Mouse (Mus musculus) liver, embryonic 14.5 days (tissue): Measurements from ENCODE around the gene Aoc1. TPM values are rescaled to one million over a fixed set of nuclear protein-coding genes. Genes with fewer than 3 reads are reported as not detected.

Experiments
- ATAC-seq: fragments of 200-750 bp; cut with Nextera tagmentation; 2 replicates; pipeline ENCODE4 v1.8.0; 2017; ENCODE audit warnings: moderate number of reproducible peaks, mild to moderate bottlenecking, moderate library complexity; ENCODE audit not compliant: insufficient read depth
- DNase-seq, 3 experiments: peaks; one replicate each; pipeline ENCODE4 v3.0.0-alpha.2; 2012 to 2013; ENCODE audit warnings: low read depth in 3 of 3, low spot score in 3 of 3
- H3K27ac ChIP-seq: fragments of 300-500 bp; sonication (generic); 2 replicates; pipeline ENCODE4 v1.5.1; 2014; ENCODE audit warnings: moderate library complexity, mild to moderate bottlenecking, control low read depth, inconsistent platforms
- H3K27me3 ChIP-seq: fragments of 300-500 bp; sonication (generic); 2 replicates; pipeline ENCODE4 v1.6.1; 2014; ENCODE audit warnings: mild to moderate bottlenecking, low read length, moderate library complexity; ENCODE audit not compliant: control insufficient read depth, insufficient read depth
- H3K36me3 ChIP-seq: fragments of 300-500 bp; sonication (generic); replicated peaks from 2 replicates; pipeline ENCODE4 v1.6.1; 2014; ENCODE audit warnings: low read depth; ENCODE audit not compliant: control insufficient read depth, insufficient read depth
- H3K4me1 ChIP-seq, 2 experiments: fragments of 200-500 bp in 1 of 2; fragments of 300-500 bp in 1 of 2; sonication (generic) in 1 of 2; replicated peaks; 2 replicates each; pipeline ENCODE4 v1.6.1; 2012 to 2014; ENCODE audit warnings: antibody characterized with exemption in 1 of 2, inconsistent platforms in 1 of 2, low read length in 1 of 2; ENCODE audit not compliant: control insufficient read depth in 2 of 2, insufficient read depth in 2 of 2
- H3K4me2 ChIP-seq: fragments of 300-500 bp; sonication (generic); 2 replicates; pipeline ENCODE4 v1.6.1; 2014; ENCODE audit warnings: low read depth, mild to moderate bottlenecking, control low read depth, moderate library complexity
- H3K4me3 ChIP-seq, 2 experiments: fragments of 200-500 bp in 1 of 2; fragments of 300-500 bp in 1 of 2; sonication (generic) in 1 of 2; 2 replicates each; pipeline ENCODE4 v1.5.1; 2012 to 2014; ENCODE audit warnings: low read depth in 2 of 2, low read length in 2 of 2, mild to moderate bottlenecking in 2 of 2, control low read depth in 1 of 2, inconsistent platforms in 1 of 2, moderate library complexity in 1 of 2; ENCODE audit not compliant: insufficient read depth in 1 of 2
- H3K9ac ChIP-seq: fragments of 300-500 bp; sonication (generic); replicated peaks from 2 replicates; pipeline ENCODE4 v1.6.1; 2014; ENCODE audit warnings: mild to moderate bottlenecking, control low read depth, moderate library complexity
- H3K9me3 ChIP-seq: fragments of 300-500 bp; sonication (generic); 2 replicates; pipeline ENCODE4 v1.6.1; 2016; ENCODE audit warnings: low read length, mixed read lengths; ENCODE audit not compliant: control insufficient read depth
- CTCF ChIP-seq: IDR thresholded peaks from 2 replicates; pipeline ENCODE4 v1.5.1; 2016; ENCODE audit warnings: antibody characterized with exemption, low read depth, control low read depth
- EP300 ChIP-seq: IDR thresholded peaks from 2 replicates; pipeline ENCODE4 v1.6.1; 2016; ENCODE audit warnings: antibody characterized with exemption, low read depth
- WGBS: fragments of 180-500 bp; shearing (Covaris S2); extraction: QIAGEN DNeasy Blood & Tissue Kit; methylation state at CpG from one replicate; pipeline ENCODE4 v1.1.7; 2014; ENCODE audit not compliant: insufficient replicate concordance; 5-methylcytosine and 5-hydroxymethylcytosine counted together
- polyA plus RNA-seq, 2 experiments: library from polyadenylated mRNA; depleted of rRNA in 1 of 2; stranded (reverse) in 1 of 2; unstranded in 1 of 2; fragments of >200 nt; fragmentation: Nextera tagmentation in 1 of 2; extraction: Ambion mirVana in 1 of 2; gene quantifications; 2 replicates each; pipeline versions ENCODE4 v1.2.1 to v1.2.3; 2012 to 2014

The Aoc1 gene
- polyA plus RNA-seq, 2 experiments = not detected

DNA sequence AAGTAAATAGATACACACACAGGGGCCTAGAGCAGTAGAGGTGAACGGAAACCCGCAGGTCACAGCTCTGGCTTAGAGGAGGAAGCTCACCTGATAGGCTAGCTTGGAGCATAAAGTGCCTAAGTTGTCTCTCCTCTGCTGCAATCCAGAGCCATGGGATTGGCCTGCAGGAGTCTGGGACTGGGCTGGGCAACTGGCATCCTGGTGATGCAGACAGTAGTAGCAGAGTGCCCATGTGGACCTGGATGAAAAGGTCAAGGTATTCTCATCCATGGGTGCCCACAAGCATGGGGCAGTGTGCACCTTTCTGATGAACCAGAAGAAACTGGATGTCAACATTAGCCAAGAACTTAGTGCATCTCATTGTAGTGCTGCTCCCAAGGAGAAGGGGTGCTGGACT lies 40.9 kb downstream of the Aoc1 start:
- no peak overlapping the region for H3K4me3 ChIP-seq
- no peaks in the 10 kb centered on the region for H3K4me1 ChIP-seq
- H3K27ac ChIP-seq = no peak overlapping the region
- ATAC-seq = no peak
- no peak overlapping the region for H3K4me2 ChIP-seq
- DNase-seq = no peak
- TF ChIP-seq EP300 (no peak), CTCF (no peak)
- H3K27me3 ChIP-seq = no peaks in the 10 kb centered on the region
- H3K36me3 ChIP-seq = no peaks in the 10 kb centered on the region
- no peak overlapping the region for H3K9ac ChIP-seq
- no peaks in the 10 kb centered on the region for H3K9me3 ChIP-seq
- 61% methylated on average over 2 of the region's 2 CpGs for WGBS

DNA sequence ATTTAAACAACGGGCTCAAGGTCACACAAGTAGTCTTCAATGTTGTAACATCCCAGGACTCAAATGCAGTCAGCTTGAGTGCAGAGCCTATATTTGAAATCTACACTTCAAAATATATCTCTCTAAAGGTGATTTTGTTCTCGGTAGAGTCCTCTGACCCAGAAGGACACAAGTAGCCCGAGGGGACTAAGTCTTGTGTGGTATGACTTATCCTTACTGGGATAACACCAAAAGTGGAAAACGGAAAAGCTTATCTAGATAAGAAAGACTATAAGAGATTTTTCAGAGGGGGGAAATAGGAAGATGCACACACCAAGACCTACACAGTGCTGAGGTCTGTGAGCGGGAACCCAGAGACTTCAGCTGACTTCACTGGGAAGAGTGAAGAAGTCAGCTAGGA lies 56.9 kb downstream of the Aoc1 start, which contains the start of gene 1600015I10Rik:
TSS of gene 1600015I10Rik (plus strand) at position 301 of the 400 bp plus-strand sequence.
- Histone ChIP-seq H3K9me3 (no peaks in the 10 kb centered on the region), H3K27me3 (no peaks in the 10 kb centered on the region), H3K4me2 (no peak within 1 kb of the TSS), H3K4me1 (no peaks in the 10 kb centered on the region), H3K36me3 (no peaks in the 10 kb centered on the region), H3K27ac (no peak within 1 kb of the TSS), H3K4me3 (no peak within 1 kb of the TSS), H3K9ac (no peak within 1 kb of the TSS)
- no peak for TF ChIP-seq EP300
- ATAC-seq (no peak), DNase-seq (no peak)
- 58% methylated on average over 5 of the region's 5 CpGs for WGBS

DNA sequence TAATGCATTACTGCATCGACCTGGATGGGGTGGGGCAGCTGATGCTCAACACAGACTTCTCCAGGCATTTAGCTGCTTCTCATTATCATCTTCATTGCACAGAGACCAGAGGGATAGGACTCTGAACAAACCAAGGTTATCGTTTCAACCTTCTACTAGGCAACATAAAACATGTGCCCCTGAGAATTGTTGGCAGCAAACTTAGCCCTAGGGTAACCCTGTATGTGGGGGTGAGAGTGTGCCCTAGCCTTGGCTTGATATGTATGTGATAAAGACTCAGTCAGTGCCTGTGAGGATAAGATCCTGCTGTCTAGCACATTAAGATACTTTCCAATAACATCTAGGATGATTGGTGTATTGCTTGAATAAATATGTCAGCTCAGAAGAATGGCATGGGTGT lies 76.9 kb downstream of the Aoc1 start:
- ATAC-seq (no peak), DNase-seq (no peak)
- no peak overlapping the region for H3K9ac ChIP-seq
- H3K4me3 ChIP-seq = no peak overlapping the region
- no peaks in the 10 kb centered on the region for H3K4me1 ChIP-seq
- whole genome bisulfite sequencing = 51% methylated on average over 2 of the region's 2 CpGs
- no peaks in the 10 kb centered on the region for H3K9me3 ChIP-seq
- H3K4me2 ChIP-seq = no peak overlapping the region
- no peak overlapping the region for H3K27ac ChIP-seq
- TF ChIP-seq EP300 (no peak), CTCF (no peak)
- H3K27me3 ChIP-seq = no peaks in the 10 kb centered on the region
- H3K36me3 ChIP-seq = no peaks in the 10 kb centered on the region

DNA sequence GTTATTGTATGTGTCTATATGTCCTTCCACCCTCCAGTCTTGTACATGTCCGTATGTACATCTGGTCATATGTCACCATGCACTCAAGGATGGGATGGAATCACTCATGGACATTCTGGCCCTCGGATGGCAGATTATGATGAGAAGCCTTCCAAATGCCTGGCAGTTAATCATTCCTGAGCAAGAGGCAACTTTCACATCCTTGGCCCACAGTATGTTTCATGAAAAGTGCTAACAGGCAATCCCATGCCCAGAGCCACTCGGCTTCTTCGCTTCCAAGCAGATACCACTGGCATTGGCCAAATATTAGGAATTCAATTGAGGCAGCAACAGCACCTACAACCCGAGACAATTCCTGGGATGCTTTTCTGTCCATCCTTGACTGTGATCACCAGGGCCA lies 78.0 kb downstream of the Aoc1 start:
- no peaks in the 10 kb centered on the region for H3K36me3 ChIP-seq
- H3K4me1 ChIP-seq = no peaks in the 10 kb centered on the region
- TF ChIP-seq EP300 = no peak
- TF ChIP-seq CTCF = no peak
- WGBS = 56% methylated on average over 5 of the region's 5 CpGs
- H3K27me3 ChIP-seq = no peaks in the 10 kb centered on the region
- H3K4me3 ChIP-seq = no peak overlapping the region
- H3K9me3 ChIP-seq = no peaks in the 10 kb centered on the region
- H3K9ac ChIP-seq = no peak overlapping the region
- ATAC-seq (no peak), DNase-seq (no peak)
- H3K4me2 ChIP-seq = no peak overlapping the region
- H3K27ac ChIP-seq = no peak overlapping the region

DNA sequence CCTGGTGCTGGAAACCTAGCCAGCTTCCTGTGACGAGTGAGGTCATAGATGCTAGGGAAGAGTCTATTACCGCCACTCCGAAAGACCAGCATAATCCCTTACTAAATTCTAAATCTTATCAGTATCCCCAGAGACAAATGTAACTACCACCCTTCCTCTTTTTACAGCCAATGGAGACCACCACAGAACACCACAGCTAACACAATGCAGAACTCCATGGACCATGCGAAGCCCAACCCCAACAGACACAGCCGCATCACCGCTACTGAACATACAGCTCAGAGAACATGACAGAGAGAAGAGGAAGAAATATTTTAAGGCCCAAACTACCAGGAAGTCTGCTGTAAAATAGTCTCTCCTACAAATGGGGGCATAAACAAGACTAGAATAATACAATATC lies 78.9 kb downstream of the Aoc1 start:
- DNase-seq (no peak), ATAC-seq (no peak)
- Histone ChIP-seq H3K9me3 (no peaks in the 10 kb centered on the region), H3K9ac (no peak overlapping the region), H3K4me2 (no peak overlapping the region), H3K27me3 (no peaks in the 10 kb centered on the region), H3K4me3 (no peak overlapping the region), H3K4me1 (no peaks in the 10 kb centered on the region), H3K27ac (no peak overlapping the region), H3K36me3 (no peaks in the 10 kb centered on the region)
- no peak for TF ChIP-seq CTCF
- no peak for TF ChIP-seq EP300
- WGBS = 26% methylated on average over 6 of the region's 6 CpGs
